Mouse (Mus musculus) G1E-ER4 (cell line): ENCODE data around the gene Cage1. TPM values are rescaled to one million over a fixed set of nuclear protein-coding genes. Genes with fewer than 3 reads are reported as not detected.

Experiments used
- GATA1 ChIP-seq: IDR thresholded peaks from one replicate; pipeline ENCODE4 v1.8.0; 2012; ENCODE audit warnings: low read length, inconsistent platforms
- polyA plus RNA-seq: library from polyadenylated mRNA; stranded (reverse); fragments of >175 nt; gene quantifications from 2 replicates; pipeline ENCODE4 v1.2.3, GENCODE M21; 2012

Gene Cage1
- polyA plus RNA-seq, 1 experiment = 0.19 TPM

- TF ChIP-seq GATA1 = no peak
These were observed 9.1 kb downstream of the Cage1 start for GRCm38 (mm10) chr13:38027618-38028248.

- TF ChIP-seq GATA1 = no peak
These were observed 11.0 kb downstream of the Cage1 start for GRCm38 (mm10) chr13:38025874-38026273.

DNA sequence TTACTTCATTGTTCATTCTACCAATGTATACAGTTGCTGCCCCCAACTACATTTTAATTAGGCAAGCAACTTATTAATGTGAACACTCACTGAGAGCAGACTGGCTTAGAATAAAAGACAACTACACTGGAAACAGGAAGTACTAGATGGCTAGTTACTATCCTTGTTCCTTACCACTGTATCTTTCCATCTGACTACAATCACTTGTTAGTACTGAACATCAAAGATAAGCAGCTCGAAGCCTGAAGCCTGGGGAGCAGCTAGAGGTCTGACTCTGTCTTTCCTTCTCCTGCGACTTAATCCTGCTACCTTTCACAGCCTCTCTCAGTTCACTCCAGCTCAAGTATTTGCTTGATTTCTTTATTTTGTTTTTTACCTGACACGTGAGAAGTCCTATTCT lies 18.1 kb downstream of the Cage1 start:
- no peak for TF ChIP-seq GATA1

GRCm38 (mm10) chr13:38015591-38015990 lies 21.3 kb downstream of the Cage1 start:
- no peak for TF ChIP-seq GATA1

- TF ChIP-seq GATA1 = no peak
These were observed 24.4 kb downstream of the Cage1 start for GRCm38 (mm10) chr13:38012436-38012835.

GRCm38 (mm10) chr13:38010444-38010910 lies 26.4 kb downstream of the Cage1 start:
- TF ChIP-seq GATA1 = no peak

- no peak for TF ChIP-seq GATA1
These were observed 27.0 kb downstream of the Cage1 start for GRCm38 (mm10) chr13:38009721-38010408.

DNA sequence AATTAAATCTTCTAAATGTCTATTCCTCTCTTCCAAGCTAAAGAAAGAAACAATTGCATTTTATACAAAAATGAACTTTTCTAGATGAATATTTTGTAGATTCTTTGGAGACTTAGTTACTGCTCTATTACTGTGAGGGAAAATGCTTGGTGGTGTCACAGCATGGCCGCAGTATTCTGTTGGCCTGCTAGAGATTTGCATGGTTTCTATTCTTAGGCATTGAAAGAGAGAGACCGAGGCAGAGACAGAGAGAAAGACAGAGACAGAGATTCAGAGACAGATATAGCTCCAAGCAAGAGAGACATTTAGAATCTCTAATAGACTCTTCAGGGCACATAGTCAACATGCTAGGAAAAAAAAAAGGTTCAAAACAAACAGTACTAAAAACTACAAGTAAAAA lies 28.9 kb downstream of the Cage1 start:
- no peak for TF ChIP-seq GATA1

DNA sequence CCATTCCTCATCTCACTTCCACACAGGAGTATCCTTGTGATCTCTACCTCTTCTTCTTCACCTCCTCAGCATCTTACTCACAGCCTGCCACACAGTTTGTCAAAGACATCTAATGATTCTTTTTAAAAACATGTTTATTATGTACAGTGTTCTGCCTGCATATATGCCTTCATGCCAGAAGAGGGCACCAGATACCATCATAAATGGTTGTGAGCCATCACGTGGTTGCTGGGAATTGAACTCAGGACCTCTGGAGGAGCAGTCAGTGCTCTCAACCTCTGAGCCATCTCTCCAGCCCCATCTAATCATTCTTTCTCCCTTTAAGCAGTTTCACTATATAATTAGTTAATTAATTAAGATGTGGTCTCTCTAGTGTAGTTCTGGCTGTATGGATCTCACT lies 34.4 kb downstream of the Cage1 start:
- no peak for TF ChIP-seq GATA1

GRCm38 (mm10) chr13:37999713-38000112 lies 37.2 kb downstream of the Cage1 start:
- TF ChIP-seq GATA1 = no peak

GRCm38 (mm10) chr13:37994405-37994749 lies 42.5 kb downstream of the Cage1 start:
- TF ChIP-seq GATA1 = no peak

DNA sequence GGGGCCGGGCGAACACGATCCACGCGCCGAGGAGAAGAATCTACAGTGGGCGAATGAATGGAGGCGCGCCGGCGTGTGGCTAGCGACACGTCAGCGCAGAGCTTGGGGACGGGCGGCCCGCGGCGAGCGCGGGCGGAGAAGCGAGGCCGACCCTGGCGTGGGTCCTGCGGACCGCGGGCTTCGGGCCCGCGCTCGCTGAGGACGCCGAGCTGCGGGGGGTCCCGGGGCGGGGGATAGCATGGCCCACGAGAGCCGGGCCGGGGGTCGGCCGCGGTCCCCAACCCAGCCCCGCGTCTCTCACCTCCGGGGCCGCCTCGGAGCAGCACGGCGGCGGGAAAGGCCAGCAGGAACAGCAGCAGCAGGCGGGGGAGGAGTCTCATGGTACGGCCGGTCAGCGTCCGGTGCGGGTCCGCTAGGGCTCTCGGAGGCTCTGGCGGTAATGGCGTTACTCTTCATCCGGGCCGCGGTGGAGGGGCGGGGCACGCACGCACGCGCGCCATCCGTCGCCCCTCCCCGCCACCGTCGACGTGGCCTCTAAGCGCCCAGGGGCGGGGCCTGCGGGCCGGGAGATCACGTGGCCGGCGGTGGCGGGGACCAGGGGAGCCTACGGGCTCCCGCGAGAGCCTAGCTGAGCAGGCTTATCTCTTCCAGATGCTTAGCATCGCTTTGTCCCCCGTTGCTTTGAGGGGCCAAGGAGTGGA lies 43.0 kb downstream of the Cage1 start, which contains the start of gene Ssr1:
Ssr1 (minus strand) TSS at position 514 of the 701 bp plus-strand sequence.
- TF ChIP-seq GATA1 = no peak

DNA sequence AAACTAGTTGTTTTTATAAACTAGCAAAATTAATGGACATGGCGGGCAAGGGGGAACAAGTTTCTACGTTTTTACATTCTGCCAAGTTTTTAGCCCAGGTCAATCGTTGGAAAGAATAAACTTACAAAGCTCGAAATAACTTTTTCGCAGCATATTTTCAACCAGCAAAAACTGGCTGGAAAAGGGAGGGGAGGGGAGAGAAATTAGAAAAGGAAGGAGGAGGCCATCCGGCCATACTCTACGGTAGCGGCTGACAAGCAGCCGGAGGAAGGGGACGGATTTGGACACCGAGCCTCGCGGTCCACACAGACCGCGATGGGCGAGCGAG lies 43.5 kb downstream of the Cage1 start:
- TF ChIP-seq GATA1 = no peak

- no peak for TF ChIP-seq GATA1
These were observed 44.1 kb downstream of the Cage1 start for GRCm38 (mm10) chr13:37992638-37993371.

GRCm38 (mm10) chr13:37989701-37990100 lies 47.2 kb downstream of the Cage1 start:
- no peak for TF ChIP-seq GATA1

DNA sequence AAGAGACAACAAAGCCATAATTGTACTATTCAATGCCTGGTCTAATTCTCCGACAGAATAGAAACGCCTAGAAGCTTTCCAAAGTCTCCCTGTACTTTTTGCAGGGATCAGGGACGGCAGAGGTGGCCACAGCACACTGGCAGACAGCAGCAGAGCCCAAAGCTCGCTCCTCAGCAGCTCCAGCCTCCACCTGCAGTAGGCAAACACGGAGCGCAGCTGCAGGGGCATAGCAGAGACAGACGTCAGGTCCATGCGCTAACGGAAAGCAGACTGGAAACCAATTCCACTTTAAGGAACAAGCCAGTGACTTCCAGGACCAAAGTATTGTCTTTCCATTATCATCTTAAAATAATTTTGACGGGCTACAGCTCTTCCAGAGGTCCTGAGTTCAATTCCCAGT lies 50.7 kb downstream of the Cage1 start:
- no peak for TF ChIP-seq GATA1
